Mouse (Mus musculus) hindbrain, embryonic 15.5 days (tissue): ENCODE data around the gene Crebl2. TPM values are rescaled to one million over a fixed set of nuclear protein-coding genes. Genes with fewer than 3 reads are reported as not detected.

Experiments used
- ATAC-seq: fragments of 200-750 bp; cut with Nextera tagmentation; 2 replicates; pipeline ENCODE4 v1.8.0; 2017; ENCODE audit warnings: low read depth, moderate number of reproducible peaks, moderate TSS enrichment; ENCODE audit not compliant: low FRiP score
- H3K27ac ChIP-seq: fragments of 300-500 bp; sonication (generic); replicated peaks from 2 replicates; pipeline ENCODE4 v1.5.1; 2015; ENCODE audit warnings: mild to moderate bottlenecking, inconsistent platforms
- H3K27me3 ChIP-seq: fragments of 300-500 bp; sonication (generic); 2 replicates; pipeline ENCODE4 v1.6.1; 2015; ENCODE audit warnings: control low read depth, inconsistent platforms
- H3K36me3 ChIP-seq: fragments of 300-500 bp; sonication (generic); 2 replicates; pipeline ENCODE4 v1.6.1; 2015; ENCODE audit warnings: control low read depth, inconsistent platforms
- H3K4me1 ChIP-seq: fragments of 300-500 bp; sonication (generic); replicated peaks from 2 replicates; pipeline ENCODE4 v1.6.1; 2015; ENCODE audit warnings: control low read depth, inconsistent platforms
- H3K4me2 ChIP-seq: fragments of 300-500 bp; sonication (generic); 2 replicates; pipeline ENCODE4 v1.6.1; 2015; ENCODE audit warnings: moderate library complexity, mild to moderate bottlenecking, inconsistent platforms
- H3K4me3 ChIP-seq: fragments of 300-500 bp; sonication (generic); 2 replicates; pipeline ENCODE4 v1.5.1; 2015; ENCODE audit warnings: mild to moderate bottlenecking, inconsistent platforms
- H3K9ac ChIP-seq: fragments of 300-500 bp; sonication (generic); 2 replicates; pipeline ENCODE4 v1.6.1; 2015; ENCODE audit warnings: inconsistent platforms
- H3K9me3 ChIP-seq: fragments of 300-500 bp; sonication (generic); 2 replicates; pipeline ENCODE4 v1.6.1; 2016; ENCODE audit warnings: control low read depth, inconsistent platforms
- WGBS: fragments of 180-500 bp; shearing (Covaris S2); methylation state at CpG from one replicate; pipeline ENCODE4 v1.1.7; 2015; 5-methylcytosine and 5-hydroxymethylcytosine counted together
- polyA plus RNA-seq: library from polyadenylated mRNA; unstranded; fragments of >200 nt; fragmentation: Nextera tagmentation; extraction: Ambion mirVana; gene quantifications from 2 replicates; pipeline ENCODE4 v1.2.1, GENCODE M21; 2015

Gene Crebl2
- polyA plus RNA-seq, 1 experiment from 2014 or later, result 4.2 TPM

DNA sequence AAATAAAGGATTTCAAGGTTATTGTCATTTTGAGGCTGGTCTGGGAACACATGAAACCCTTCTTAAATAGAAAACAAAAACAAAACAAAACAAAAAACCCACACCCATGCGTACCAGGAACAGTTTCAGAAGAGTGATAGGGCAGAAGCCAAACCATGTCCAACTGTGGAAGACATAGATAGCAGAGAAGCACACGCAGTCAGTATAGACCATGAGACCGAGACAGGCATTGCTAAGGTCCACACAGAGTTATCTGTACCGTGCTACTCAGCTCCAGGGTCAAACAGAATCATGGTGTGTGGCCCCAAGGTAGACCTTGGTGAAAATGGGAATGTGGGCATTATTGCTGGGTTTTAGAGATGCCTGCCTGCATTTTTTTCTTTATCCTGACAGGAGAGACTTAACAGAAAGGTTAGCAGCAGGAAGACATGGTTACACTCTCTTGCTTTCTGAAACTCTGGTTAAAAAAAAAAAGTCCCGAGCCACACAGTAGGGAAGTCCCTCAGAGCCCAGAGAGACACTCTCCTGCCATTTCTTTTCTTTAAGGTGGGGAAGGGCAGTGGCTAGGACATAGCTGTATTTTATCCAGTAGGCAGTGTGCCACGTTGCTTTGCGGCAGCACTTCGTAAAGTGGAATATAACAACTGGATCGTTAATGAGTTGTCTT lies 4.8 kb downstream of the Crebl2 start:
- no peak overlapping the region for H3K27ac ChIP-seq
- no peak overlapping the region for H3K4me3 ChIP-seq
- no peak overlapping the region for H3K9ac ChIP-seq
- H3K27me3 ChIP-seq, result no peaks in the 10 kb centered on the region
- H3K36me3 ChIP-seq, result 0 out of 2 replicates have a peak, but pooled peaks cover 2% of the 10 kb centered on the region
- H3K9me3 ChIP-seq, result no peaks in the 10 kb centered on the region
- no peak overlapping the region for H3K4me2 ChIP-seq
- H3K4me1 ChIP-seq, result peaks cover 11% of the 10 kb centered on the region; the same call in 1 of the 2 replicates
- ATAC-seq, result no peak
- WGBS, result 83% methylated on average over 9 of the region's 9 CpGs

DNA sequence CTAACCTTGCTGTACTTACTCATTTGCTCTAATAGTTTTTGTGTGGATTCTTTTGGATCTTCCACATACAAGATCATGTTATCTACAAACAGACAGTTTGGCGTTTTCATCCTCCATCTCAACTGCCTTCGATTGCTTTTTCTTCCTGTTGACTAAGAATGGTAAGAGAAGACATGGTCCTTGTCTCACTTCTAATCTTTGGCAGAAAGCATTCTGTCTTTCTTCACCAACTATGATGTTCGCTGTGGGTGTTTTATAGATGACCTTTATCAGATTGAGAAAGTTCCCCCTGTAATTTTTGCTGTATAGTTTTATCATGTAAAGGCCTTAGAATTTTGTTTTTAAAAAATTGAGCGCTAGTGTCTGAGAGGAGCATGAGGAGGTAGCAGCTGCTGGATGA lies 8.2 kb downstream of the Crebl2 start:
- WGBS, result 92% methylated on average over 4 of the region's 4 CpGs

DNA sequence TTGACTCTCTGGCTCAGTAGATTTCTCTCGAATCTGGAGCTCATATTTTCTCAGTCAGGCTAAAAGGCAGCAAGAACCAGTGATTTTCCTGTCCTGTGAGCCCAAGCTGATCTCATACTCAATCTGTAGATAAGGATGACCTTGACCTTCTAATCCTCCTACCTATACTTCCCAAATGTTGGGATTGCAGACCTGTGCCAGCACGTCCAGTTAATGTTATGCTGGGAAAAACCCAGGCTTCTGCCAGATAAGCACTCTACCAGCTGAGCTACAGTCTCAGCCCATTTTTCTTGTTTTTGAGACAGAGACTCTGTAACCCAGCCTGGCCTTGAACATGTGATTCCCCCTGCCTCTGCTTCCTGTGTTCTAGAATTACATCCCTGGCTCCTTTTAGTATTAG lies 10.4 kb downstream of the Crebl2 start:
- WGBS, result 89% methylated on average over 2 of the region's 2 CpGs
- Histone ChIP-seq H3K9ac (no peak overlapping the region), H3K9me3 (no peaks in the 10 kb centered on the region), H3K27me3 (no peaks in the 10 kb centered on the region), H3K4me2 (no peak overlapping the region), H3K4me1 (no peaks in the 10 kb centered on the region), H3K4me3 (no peak overlapping the region), H3K36me3 (0 out of 2 replicates have a peak, but pooled peaks cover 2% of the 10 kb centered on the region), H3K27ac (no peak overlapping the region)
- ATAC-seq, result no peak

More for the DNA sequence above, 8.2 kb downstream of the Crebl2 start:
- Histone ChIP-seq H3K27ac (no peak overlapping the region), H3K4me2 (no peak overlapping the region), H3K9ac (no peak overlapping the region), H3K36me3 (0 out of 2 replicates have a peak, but pooled peaks cover 2% of the 10 kb centered on the region), H3K4me1 (no peaks in the 10 kb centered on the region), H3K9me3 (no peaks in the 10 kb centered on the region), H3K27me3 (no peaks in the 10 kb centered on the region), H3K4me3 (no peak overlapping the region)
- ATAC-seq, result no peak

DNA sequence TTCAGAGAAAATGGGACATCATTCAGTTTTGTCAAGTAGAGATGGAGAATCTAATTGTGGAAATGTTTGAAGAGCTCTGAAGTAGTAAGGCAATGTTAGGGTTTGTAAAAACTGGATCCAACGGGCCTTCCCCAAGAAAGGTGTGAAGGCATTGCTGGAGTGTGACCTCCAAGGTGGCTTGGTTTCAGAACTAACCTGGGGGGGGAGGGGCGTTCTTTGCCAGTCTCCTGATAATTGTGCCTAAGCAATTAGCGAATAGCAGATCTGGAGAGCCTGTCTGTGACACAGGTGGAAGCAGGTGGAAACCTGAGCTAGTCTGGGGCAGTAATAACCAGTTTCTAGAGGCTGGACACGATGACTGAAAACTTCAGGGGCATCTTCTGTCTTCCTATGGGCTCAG lies 15.8 kb downstream of the Crebl2 start:
- H3K9me3 ChIP-seq, result no peaks in the 10 kb centered on the region
- no peak overlapping the region for H3K4me2 ChIP-seq
- no peak overlapping the region for H3K27ac ChIP-seq
- no peak overlapping the region for H3K4me3 ChIP-seq
- H3K36me3 ChIP-seq, result peaks cover 8% of the 10 kb centered on the region; the same call in 1 of the 2 replicates
- H3K27me3 ChIP-seq, result no peaks in the 10 kb centered on the region
- H3K9ac ChIP-seq, result no peak overlapping the region
- ATAC-seq, result no peak
- 81% methylated on average over 4 of the region's 4 CpGs for WGBS
- no peaks in the 10 kb centered on the region for H3K4me1 ChIP-seq

DNA sequence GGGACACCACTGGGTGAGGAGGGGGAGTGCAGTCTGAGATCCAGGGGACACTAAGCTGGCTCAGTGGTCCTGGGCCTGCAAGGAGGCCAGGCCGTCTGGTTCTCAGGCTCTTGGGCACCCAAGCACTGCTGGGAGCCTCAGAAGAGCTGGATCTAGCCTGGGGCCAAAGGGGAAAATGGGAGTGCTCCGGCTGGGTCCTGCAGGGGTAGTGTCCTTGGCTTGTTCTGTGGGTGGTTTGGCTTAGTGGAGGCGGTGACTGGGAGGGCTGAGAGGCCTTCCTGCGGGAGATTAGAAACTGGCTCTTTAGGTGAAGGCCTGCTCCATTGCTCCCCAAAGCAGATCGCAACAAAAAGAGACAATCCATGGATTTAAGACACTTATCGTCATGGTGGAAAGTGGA lies 16.4 kb downstream of the Crebl2 start:
- Histone ChIP-seq H3K27me3 (no peaks in the 10 kb centered on the region), H3K9me3 (no peaks in the 10 kb centered on the region), H3K4me1 (no peaks in the 10 kb centered on the region), H3K27ac (no peak overlapping the region), H3K4me2 (no peak overlapping the region), H3K36me3 (peaks cover 13% of the 10 kb centered on the region; the same call in 1 of the 2 replicates), H3K9ac (no peak overlapping the region), H3K4me3 (no peak overlapping the region)
- ATAC-seq, result 0 out of 2 replicates have a peak, but pooled peaks have one; percentile 27
- whole genome bisulfite sequencing, result 83% methylated on average over 6 of the region's 6 CpGs

DNA sequence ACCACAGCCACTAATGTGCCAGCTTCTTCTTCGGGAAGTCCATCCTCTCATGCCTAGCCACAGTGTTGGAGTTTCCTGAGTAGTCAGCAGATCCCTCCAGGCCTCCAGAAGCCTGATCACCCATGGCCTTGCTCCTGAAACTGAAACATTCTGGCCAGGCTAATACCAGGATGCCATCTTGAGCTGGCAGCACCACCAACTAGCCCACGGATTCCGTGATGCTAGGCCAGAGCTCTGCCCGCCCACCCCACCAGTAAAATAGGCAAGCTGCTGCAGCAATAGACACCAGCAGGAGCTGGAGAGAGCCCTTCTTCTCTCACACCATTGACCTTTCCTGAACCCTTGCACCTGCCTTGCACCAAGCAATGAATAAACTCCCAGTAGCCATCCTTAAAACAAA lies 17.6 kb downstream of the Crebl2 start:
- Histone ChIP-seq H3K36me3 (peaks cover 19% of the 10 kb centered on the region; the same call in 1 of the 2 replicates), H3K27me3 (no peaks in the 10 kb centered on the region), H3K4me2 (no peak overlapping the region), H3K4me3 (no peak overlapping the region), H3K9ac (no peak overlapping the region), H3K4me1 (no peaks in the 10 kb centered on the region), H3K27ac (no peak overlapping the region), H3K9me3 (no peaks in the 10 kb centered on the region)
- ATAC-seq, result no peak
- 91% methylated on average over 4 of the region's 4 CpGs for WGBS

DNA sequence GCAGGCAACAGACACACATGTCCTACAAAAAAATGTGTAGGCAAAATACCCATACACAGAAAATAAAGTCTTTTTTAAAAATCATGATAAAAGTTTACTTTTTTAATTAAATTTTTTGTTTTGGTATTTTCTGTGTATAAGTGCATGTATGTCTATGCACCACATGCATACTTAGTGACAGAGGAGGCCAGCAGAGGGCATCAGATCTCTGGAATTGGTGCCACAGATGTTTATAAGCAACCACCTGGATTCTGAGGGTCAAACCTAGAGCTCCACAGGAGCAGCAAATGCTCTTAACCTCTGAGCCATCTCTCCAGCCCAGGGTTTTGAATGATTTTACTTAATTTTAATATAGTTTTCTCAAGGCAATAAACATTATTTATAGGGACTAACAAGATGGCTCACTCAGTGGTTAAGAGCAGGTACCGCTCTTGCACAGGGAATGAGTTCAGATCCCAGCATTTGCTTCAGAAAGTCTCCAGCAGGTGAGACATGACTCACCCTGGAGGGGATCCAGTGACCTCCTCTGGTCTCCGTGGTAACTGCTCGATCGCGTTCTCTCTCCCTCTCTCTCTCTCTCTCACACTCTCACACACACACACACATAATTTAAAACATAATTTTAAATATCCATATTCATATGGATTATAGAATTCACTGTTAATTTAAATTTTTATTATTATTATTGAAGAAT lies 18.4 kb downstream of the Crebl2 start:
- H3K4me3 ChIP-seq, result no peak overlapping the region
- H3K9me3 ChIP-seq, result no peaks in the 10 kb centered on the region
- no peak overlapping the region for H3K9ac ChIP-seq
- H3K4me1 ChIP-seq, result no peaks in the 10 kb centered on the region
- H3K27ac ChIP-seq, result no peak overlapping the region
- H3K4me2 ChIP-seq, result no peak overlapping the region
- peaks cover 22% of the 10 kb centered on the region; the same call in 1 of the 2 replicates for H3K36me3 ChIP-seq
- no peaks in the 10 kb centered on the region for H3K27me3 ChIP-seq
- whole genome bisulfite sequencing, result 84% methylated on average over 5 of the region's 5 CpGs
- ATAC-seq, result no peak

DNA sequence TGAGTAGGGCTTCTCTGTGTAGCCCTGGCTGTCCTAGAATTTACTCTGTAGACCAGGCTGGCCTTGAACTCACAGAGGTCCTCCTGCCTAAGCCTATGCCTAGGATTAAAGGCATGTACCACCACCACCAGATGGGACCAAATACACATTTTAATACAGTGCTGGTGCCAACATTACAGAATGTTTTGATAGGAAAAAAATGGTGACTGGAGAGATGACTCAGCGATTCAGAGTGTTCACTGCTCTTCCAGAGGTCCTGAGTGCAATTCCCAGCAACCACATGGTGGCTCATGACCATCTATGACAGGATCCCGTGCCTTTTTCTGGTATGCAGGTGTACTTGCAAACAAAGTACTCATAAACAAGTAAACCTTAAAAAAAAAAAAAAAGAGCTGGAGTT lies 19.5 kb downstream of the Crebl2 start:
- H3K27ac ChIP-seq, result no peak overlapping the region
- H3K4me2 ChIP-seq, result no peak overlapping the region
- WGBS, result 96% methylated on average over 2 of the region's 2 CpGs
- peaks cover 22% of the 10 kb centered on the region; the same call in 1 of the 2 replicates for H3K36me3 ChIP-seq
- no peaks in the 10 kb centered on the region for H3K27me3 ChIP-seq
- no peaks in the 10 kb centered on the region for H3K9me3 ChIP-seq
- no peak overlapping the region for H3K4me3 ChIP-seq
- H3K4me1 ChIP-seq, result no peaks in the 10 kb centered on the region
- ATAC-seq, result no peak
- no peak overlapping the region for H3K9ac ChIP-seq

DNA sequence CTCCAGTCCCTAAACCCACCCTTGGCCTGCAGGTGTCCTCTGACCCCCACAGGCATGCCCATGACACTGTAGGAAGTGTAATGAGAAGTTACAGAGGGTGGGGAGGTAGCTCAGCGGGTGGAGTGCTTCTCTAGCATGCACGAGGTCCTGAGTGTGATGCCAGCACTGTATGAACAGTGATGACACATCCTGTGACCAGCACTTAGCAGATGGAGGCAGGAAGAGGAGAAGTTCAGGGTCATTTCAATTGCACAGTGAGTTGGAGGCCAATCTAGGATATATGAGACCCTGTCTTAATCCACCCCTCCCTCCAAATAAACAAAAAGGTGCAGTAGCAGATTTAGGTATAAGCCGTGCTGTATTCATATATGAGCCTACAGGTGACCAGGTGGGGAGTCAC lies 20.0 kb downstream of the Crebl2 start:
- Histone ChIP-seq H3K9me3 (no peaks in the 10 kb centered on the region), H3K9ac (no peak overlapping the region), H3K4me2 (no peak overlapping the region), H3K4me3 (no peak overlapping the region), H3K4me1 (no peaks in the 10 kb centered on the region), H3K27me3 (no peaks in the 10 kb centered on the region), H3K36me3 (peaks cover 22% of the 10 kb centered on the region; the same call in 1 of the 2 replicates), H3K27ac (no peak overlapping the region)
- 79% methylated on average over 3 of the region's 3 CpGs for WGBS
- ATAC-seq, result no peak

DNA sequence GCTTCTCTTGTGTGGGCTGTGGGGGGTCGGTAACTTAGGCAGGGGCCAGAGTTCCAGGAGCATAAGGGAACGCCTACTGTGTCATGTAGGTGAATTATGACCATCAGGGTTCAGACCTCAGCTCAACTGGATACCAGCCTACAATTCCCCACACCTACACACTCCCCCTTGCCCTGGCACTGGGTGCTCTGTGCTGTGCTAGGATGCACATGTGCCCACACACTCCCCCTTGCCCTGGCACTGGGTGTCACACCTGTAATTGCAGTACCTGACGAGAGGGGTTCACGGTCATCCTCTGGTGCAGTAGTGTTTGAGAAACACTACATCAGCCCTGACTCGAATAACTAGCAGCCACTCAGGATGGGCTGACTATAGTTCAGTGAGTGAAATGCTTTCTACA lies 24.8 kb downstream of the Crebl2 start:
- H3K36me3 ChIP-seq, result peaks cover 25% of the 10 kb centered on the region; the same call in 1 of the 2 replicates
- H3K4me1 ChIP-seq, result no peaks in the 10 kb centered on the region
- no peak overlapping the region for H3K4me2 ChIP-seq
- H3K27me3 ChIP-seq, result no peaks in the 10 kb centered on the region
- H3K4me3 ChIP-seq, result no peak overlapping the region
- 0 out of 2 replicates have a peak, but pooled peaks have one; percentile 30 for ATAC-seq
- 74% methylated on average over 5 of the region's 5 CpGs for WGBS
- no peak overlapping the region for H3K9ac ChIP-seq
- no peak overlapping the region for H3K27ac ChIP-seq
- no peaks in the 10 kb centered on the region for H3K9me3 ChIP-seq

DNA sequence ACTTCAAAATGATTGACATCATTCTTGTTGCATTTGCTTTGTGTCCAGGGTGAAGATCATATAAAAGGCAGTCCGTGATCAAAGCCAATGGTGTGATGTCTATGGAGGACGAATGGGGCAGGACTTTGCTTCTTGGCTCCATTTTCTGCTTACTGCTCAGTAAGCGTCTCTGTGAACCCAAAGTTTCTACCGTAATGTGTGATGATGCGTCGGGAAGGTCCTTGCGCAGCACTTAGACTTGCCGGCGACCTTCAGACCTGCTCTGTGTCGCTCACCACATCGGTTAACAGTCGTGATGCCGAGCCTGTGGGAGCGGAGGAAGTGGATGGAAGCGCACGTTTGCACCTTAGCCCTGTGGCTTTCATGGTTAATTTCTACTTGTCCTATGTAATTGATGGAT lies 26.0 kb downstream of the Crebl2 start:
- Histone ChIP-seq H3K27ac (no peak overlapping the region), H3K27me3 (no peaks in the 10 kb centered on the region), H3K9ac (no peak overlapping the region), H3K4me1 (no peaks in the 10 kb centered on the region), H3K4me3 (no peak overlapping the region), H3K9me3 (no peaks in the 10 kb centered on the region), H3K4me2 (no peak overlapping the region), H3K36me3 (peaks cover 17% of the 10 kb centered on the region; the same call in 1 of the 2 replicates)
- ATAC-seq, result no peak
- WGBS, result 91% methylated on average over 16 of the region's 16 CpGs

DNA sequence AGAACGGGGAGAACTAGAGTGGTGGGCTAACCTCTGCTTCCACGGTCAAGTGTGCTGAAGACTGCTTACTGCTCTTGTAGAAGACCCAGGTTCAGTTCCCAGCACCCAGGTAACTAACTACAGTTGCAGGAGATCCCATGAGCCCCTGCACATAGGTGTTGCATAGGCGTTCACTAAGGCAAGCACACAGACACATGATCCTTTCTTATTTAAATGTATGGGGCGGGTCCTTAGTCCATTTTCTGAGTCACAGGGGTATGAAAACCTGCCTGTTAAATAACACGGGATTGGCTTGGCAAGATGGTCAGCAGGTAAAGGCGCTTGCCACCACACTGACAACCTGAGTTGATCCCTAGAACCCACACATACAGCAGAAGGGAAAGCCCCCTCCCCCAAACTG lies 29.1 kb downstream of the Crebl2 start:
- WGBS, result 89% methylated on average over 6 of the region's 6 CpGs
- Histone ChIP-seq H3K9me3 (no peaks in the 10 kb centered on the region), H3K4me2 (no peak overlapping the region), H3K9ac (no peak overlapping the region), H3K4me3 (no peak overlapping the region), H3K27ac (no peak overlapping the region), H3K4me1 (peaks cover 20% of the 10 kb centered on the region), H3K27me3 (no peaks in the 10 kb centered on the region), H3K36me3 (peaks cover 5% of the 10 kb centered on the region; the same call in 1 of the 2 replicates)
- ATAC-seq, result no peak
